Mouse (Mus musculus): ENCODE data around the gene Gm10295.

GRCm38 (mm10) chr7:71371916-71372315, 20.6 kb upstream of the Gm10295 start:
- TF ChIP-seq CTCF (IDR thresholded peaks at IDR 0.05; ENCODE audit: low read depth) (no peak), EP300 (IDR thresholded peaks at IDR 0.05; ENCODE audit: low read depth) (no peak)
